Mouse (Mus musculus): ENCODE measurements around the gene 1700003E16Rik. TPM values are rescaled to one million over a fixed set of nuclear protein-coding genes. Genes with fewer than 3 reads are reported as not detected.

1700003E16Rik gene
- total and polyA plus RNA-seq, 3 experiments: 0.15 to 0.50 TPM; not detected in 1

DNA sequence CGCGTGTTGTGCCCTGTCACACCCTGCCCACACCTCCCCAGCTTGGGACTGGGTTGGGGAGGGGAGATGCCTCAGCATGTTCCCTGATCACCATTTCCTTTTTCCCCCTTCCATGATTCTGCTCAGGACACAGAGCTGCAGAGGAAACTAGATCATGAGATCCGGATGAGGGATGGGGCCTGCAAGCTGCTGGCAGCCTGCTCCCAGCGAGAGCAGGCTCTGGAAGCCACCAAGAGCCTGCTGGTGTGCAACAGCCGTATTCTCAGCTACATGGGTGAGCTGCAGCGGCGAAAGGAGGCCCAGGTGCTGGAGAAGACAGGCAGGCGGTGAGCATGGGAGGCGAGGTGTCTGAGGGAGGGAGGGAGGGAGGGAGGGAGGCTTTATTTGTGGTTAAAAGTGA is 10.4 kb upstream of the 1700003E16Rik start (continued):
- TF ChIP-seq NELFE (IDR thresholded peaks at IDR 0.05; ENCODE audit: low read depth, low read length): no peak

DNA sequence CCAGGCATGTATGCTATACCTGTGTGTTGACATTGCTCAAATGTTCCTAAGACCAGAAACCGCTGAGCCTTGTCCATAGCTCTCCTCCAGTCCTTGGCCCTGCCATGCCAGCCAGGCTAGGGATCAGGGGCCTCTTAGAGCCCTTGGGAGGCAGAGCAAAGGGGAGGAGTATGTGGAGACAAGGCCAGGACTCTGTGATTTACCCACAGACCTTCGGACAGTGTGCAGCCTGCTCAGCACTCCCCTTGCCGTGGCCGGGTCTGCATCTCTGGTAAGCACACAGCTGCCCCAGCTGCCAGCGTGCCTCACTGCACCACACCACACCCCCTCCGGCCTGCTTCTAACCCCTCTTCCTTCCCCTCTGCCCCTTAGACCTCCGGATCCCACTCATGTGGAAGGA is 8.9 kb upstream of the 1700003E16Rik start:
- Histone ChIP-seq H3K4me3 (ENCODE audit: control insufficient read depth in 1 of 2, insufficient read depth in 1 of 2, low read depth in 2 of 2, low read length in 2 of 2) (no peak overlapping the region), H3K27me3 (ENCODE audit: control insufficient read depth in 1 of 2, insufficient read depth in 2 of 2, low read length in 2 of 2) (no peaks in the 10 kb centered on the region), H3K4me1 (ENCODE audit: control insufficient read depth in 1 of 2, insufficient read depth in 2 of 2, low read length in 2 of 2) (no peaks in the 10 kb centered on the region), H3K36me3 (ENCODE audit: control insufficient read depth in 1 of 2, insufficient read depth in 2 of 2, low read length in 2 of 2) (no peaks in the 10 kb centered on the region), H3K27ac (ENCODE audit: control insufficient read depth, low read depth, low read length) (no peak overlapping the region), H3K9me3 (replicated peaks; ENCODE audit: insufficient read depth, low read length) (no peaks in the 10 kb centered on the region), H3K9ac (ENCODE audit: control insufficient read depth, low read depth, low read length, poor library complexity, severe bottlenecking) (no peak overlapping the region), H3K79me2 (ENCODE audit: control insufficient read depth, insufficient read depth, low read length, poor library complexity) (no peaks in the 10 kb centered on the region)
- TF ChIP-seq GABPA (IDR thresholded peaks at IDR 0.05; ENCODE audit: low read depth, low read length) (no peak), NELFE (IDR thresholded peaks at IDR 0.05; ENCODE audit: low read depth, low read length) (no peak), ZNF384 (IDR thresholded peaks at IDR 0.05; ENCODE audit: low read depth, low read length) (no peak), ZKSCAN1 (IDR thresholded peaks at IDR 0.05; ENCODE audit: low read depth, low read length) (no peak), USF2 (IDR thresholded peaks at IDR 0.05; ENCODE audit: borderline replicate concordance in 1 of 2, insufficient read depth in 1 of 2, low read depth in 1 of 2, low read length in 2 of 2) (no peak), RAD21 (IDR thresholded peaks at IDR 0.05; ENCODE audit: low read depth, low read length) (no peak), MYB (IDR thresholded peaks at IDR 0.05; ENCODE audit: low read depth, low read length) (no peak), UBTF (IDR thresholded peaks at IDR 0.05; ENCODE audit: borderline replicate concordance, insufficient read depth, low read depth, low read length) (no peak), MAX (IDR thresholded peaks at IDR 0.05; ENCODE audit: low read length) (no peak), MAFK (IDR thresholded peaks at IDR 0.05; ENCODE audit: borderline replicate concordance, low read depth, low read length) (no peak), SIN3A (IDR thresholded peaks at IDR 0.05; ENCODE audit: low read length) (no peak)
- DNase-seq (ENCODE audit: low read depth, low spot score): no peak

- TF ChIP-seq GATA1 (IDR thresholded peaks at IDR 0.05; ENCODE audit: low read depth, low read length) (no peak), TCF12 (IDR thresholded peaks at IDR 0.05; ENCODE audit: low read depth, low read length) (no peak), UBTF (IDR thresholded peaks at IDR 0.05; ENCODE audit: borderline replicate concordance, insufficient read depth, low read depth, low read length) (no peak), BHLHE40 (IDR thresholded peaks at IDR 0.05; ENCODE audit: borderline replicate concordance, low read depth, low read length) (no peak), KAT2A (conservative IDR thresholded peaks at IDR 0.05; ENCODE audit: low read depth, low read length) (no peak), NRF1 (IDR thresholded peaks at IDR 0.05; ENCODE audit: insufficient read depth, low read depth, low read length, poor library complexity, severe bottlenecking) (no peak), POLR2AphosphoS2 (IDR thresholded peaks at IDR 0.05; ENCODE audit: low read length) (no peak), RCOR1 (IDR thresholded peaks at IDR 0.05; ENCODE audit: low read depth, low read length) (no peak)
- H3K27me3 ChIP-seq (ENCODE audit: control insufficient read depth in 1 of 2, insufficient read depth in 2 of 2, low read length in 2 of 2): no peaks in the 10 kb centered on the region
- DNase-seq (ENCODE audit: low read depth, low spot score): no peak
- H3K27ac ChIP-seq (ENCODE audit: control insufficient read depth, low read depth, low read length): no peak overlapping the region
- H3K9me3 ChIP-seq (replicated peaks; ENCODE audit: insufficient read depth, low read length): no peaks in the 10 kb centered on the region
- H3K4me3 ChIP-seq (ENCODE audit: control insufficient read depth in 1 of 2, insufficient read depth in 1 of 2, low read depth in 2 of 2, low read length in 2 of 2): no peak overlapping the region
- no peaks in the 10 kb centered on the region for H3K36me3 ChIP-seq (ENCODE audit: control insufficient read depth in 1 of 2, insufficient read depth in 2 of 2, low read length in 2 of 2)
- H3K4me1 ChIP-seq (ENCODE audit: control insufficient read depth in 1 of 2, insufficient read depth in 2 of 2, low read length in 2 of 2): peaks cover 0 to 7% of the 10 kb centered on the region in 2 experiments; a peak in 2 of 4 replicates
- H3K9ac ChIP-seq (ENCODE audit: control insufficient read depth, low read depth, low read length, poor library complexity, severe bottlenecking): no peak overlapping the region
- H3K79me2 ChIP-seq (ENCODE audit: control insufficient read depth, insufficient read depth, low read length, poor library complexity): no peaks in the 10 kb centered on the region
Observed at GRCm38 (mm10) chr6:83151721-83152120, 4.5 kb upstream of the 1700003E16Rik start.
